Mouse (Mus musculus) forebrain, embryonic 13.5 days (tissue): ENCODE measurements around the gene Plch2. TPM values are rescaled to one million over a fixed set of nuclear protein-coding genes. Genes with fewer than 3 reads are reported as not detected.
"Not testable (repeated sequence)": the region's sequence is repeated elsewhere in the genome, so short reads cannot be mapped to it uniquely, and the experiment has no call there.

Experiments
- ATAC-seq: fragments of 200-750 bp; cut with Nextera tagmentation; 2 replicates; pipeline ENCODE4 v1.8.0; 2017
- H3K27ac ChIP-seq: fragments of 300-500 bp; sonication (generic); 2 replicates; pipeline ENCODE4 v1.5.1; 2015; ENCODE audit warnings: inconsistent platforms, mild to moderate bottlenecking, moderate library complexity
- H3K27me3 ChIP-seq: fragments of 300-500 bp; sonication (generic); 2 replicates; pipeline ENCODE4 v1.6.1; 2015; ENCODE audit warnings: mild to moderate bottlenecking, inconsistent platforms
- H3K36me3 ChIP-seq: fragments of 300-500 bp; sonication (generic); 2 replicates; pipeline ENCODE4 v1.6.1; 2015; ENCODE audit warnings: mild to moderate bottlenecking, inconsistent platforms; ENCODE audit not compliant: poor library complexity, severe bottlenecking
- H3K4me1 ChIP-seq: fragments of 300-500 bp; sonication (generic); 2 replicates; pipeline ENCODE4 v1.6.1; 2015; ENCODE audit warnings: inconsistent platforms
- H3K4me2 ChIP-seq: fragments of 300-500 bp; sonication (generic); 2 replicates; pipeline ENCODE4 v1.6.1; 2015; ENCODE audit warnings: inconsistent platforms, mild to moderate bottlenecking, moderate library complexity
- H3K4me3 ChIP-seq: fragments of 300-500 bp; sonication (generic); 2 replicates; pipeline ENCODE4 v1.5.1; 2015; ENCODE audit warnings: mild to moderate bottlenecking, inconsistent platforms
- H3K9ac ChIP-seq: fragments of 300-500 bp; sonication (generic); 2 replicates; pipeline ENCODE4 v1.6.1; 2015; ENCODE audit warnings: mild to moderate bottlenecking, inconsistent platforms
- H3K9me3 ChIP-seq: fragments of 300-500 bp; sonication (generic); replicated peaks from 2 replicates; pipeline ENCODE4 v1.6.1; 2016; ENCODE audit warnings: inconsistent platforms
- WGBS: fragments of 180-500 bp; shearing (Covaris S2); methylation state at CpG from one replicate; pipeline ENCODE4 v1.1.7; 2015; 5-methylcytosine and 5-hydroxymethylcytosine counted together
- polyA plus RNA-seq: library from polyadenylated mRNA; unstranded; fragments of >200 nt; fragmentation: Nextera tagmentation; extraction: Ambion mirVana; gene quantifications from 2 replicates; pipeline ENCODE4 v1.2.1, GENCODE M21; 2015

Gene Plch2
- polyA plus RNA-seq, 1 experiment from 2014 or later, result 5.9 TPM

GRCm38 (mm10) chr4:155086108-155087024 is 29.8 kb upstream of the Plch2 start, which contains the start of the genes Rer1 and Morn1:
TSS of gene Rer1 (minus strand) at chr4:155086382.
TSS of gene Morn1 (plus strand) at chr4:155086577.
- Histone ChIP-seq H3K9me3 (no peaks in the 10 kb centered on the region), H3K4me3 (peak within 1 kb of the TSS; percentile 89), H3K36me3 (peaks cover 21% of the 10 kb centered on the region), H3K27ac (peak within 1 kb of the TSS; percentile 89), H3K4me2 (peak within 1 kb of the TSS; percentile 96), H3K4me1 (peaks cover 29% of the 10 kb centered on the region), H3K27me3 (no peaks in the 10 kb centered on the region), H3K9ac (peak within 1 kb of the TSS; percentile 90)
- ATAC-seq, result peak; percentile 97
- under 1% methylated on average over 83 of the region's 85 CpGs for WGBS

GRCm38 (mm10) chr4:155085206-155086107 is 28.9 kb upstream of the Plch2 start:
- Histone ChIP-seq H3K4me3 (peak overlapping the region; percentile 89), H3K27ac (peak overlapping the region; percentile 89), H3K9me3 (no peaks in the 10 kb centered on the region), H3K4me2 (peak overlapping the region; percentile 94), H3K27me3 (no peaks in the 10 kb centered on the region), H3K4me1 (peaks cover 29% of the 10 kb centered on the region), H3K36me3 (peaks cover 23% of the 10 kb centered on the region), H3K9ac (peak overlapping the region; percentile 90)
- WGBS, result 7% methylated on average over 35 of the region's 35 CpGs
- no peak for ATAC-seq

GRCm38 (mm10) chr4:155084351-155084750 is 27.8 kb upstream of the Plch2 start:
- H3K4me2 ChIP-seq, result 0 out of 2 replicates have a peak overlapping the region, but pooled peaks have one; percentile 94
- H3K4me1 ChIP-seq, result peaks cover 29% of the 10 kb centered on the region
- H3K36me3 ChIP-seq, result peaks cover 34% of the 10 kb centered on the region

GRCm38 (mm10) chr4:155083553-155083952 is 27.0 kb upstream of the Plch2 start:
- ATAC-seq, result no peak
- Histone ChIP-seq H3K9me3 (no peaks in the 10 kb centered on the region), H3K27me3 (no peaks in the 10 kb centered on the region), H3K36me3 (peaks cover 40% of the 10 kb centered on the region), H3K27ac (no peak overlapping the region), H3K4me2 (no peak overlapping the region), H3K4me3 (no peak overlapping the region), H3K9ac (0 out of 2 replicates have a peak overlapping the region, but pooled peaks have one; percentile 13), H3K4me1 (peaks cover 29% of the 10 kb centered on the region)
- 89% methylated on average over 4 of the region's 4 CpGs for WGBS

More at GRCm38 (mm10) chr4:155084351-155084750, 27.8 kb upstream of the Plch2 start:
- Histone ChIP-seq H3K27me3 (no peaks in the 10 kb centered on the region), H3K9me3 (no peaks in the 10 kb centered on the region), H3K9ac (peak overlapping the region; percentile 38), H3K27ac (no peak overlapping the region), H3K4me3 (no peak overlapping the region)
- no peak for ATAC-seq
- whole genome bisulfite sequencing, result 92% methylated on average over 7 of the region's 7 CpGs

GRCm38 (mm10) chr4:155079666-155080065 is 23.1 kb upstream of the Plch2 start:
- no peak overlapping the region for H3K4me3 ChIP-seq
- H3K4me2 ChIP-seq, result no peak overlapping the region
- H3K9me3 ChIP-seq, result no peaks in the 10 kb centered on the region
- WGBS, result 94% methylated on average over 6 of the region's 6 CpGs
- H3K36me3 ChIP-seq, result peaks cover 78% of the 10 kb centered on the region
- no peaks in the 10 kb centered on the region for H3K27me3 ChIP-seq
- no peak for ATAC-seq
- peaks cover 11% of the 10 kb centered on the region for H3K4me1 ChIP-seq
- H3K27ac ChIP-seq, result no peak overlapping the region
- H3K9ac ChIP-seq, result no peak overlapping the region

- H3K9me3 ChIP-seq, ATAC-seq, H3K27ac ChIP-seq, H3K4me1 ChIP-seq, H3K4me2 ChIP-seq, H3K9ac ChIP-seq, H3K27me3 ChIP-seq, H3K4me3 ChIP-seq: not testable (repeated sequence)
- peaks cover 87% of the 10 kb centered on the region for H3K36me3 ChIP-seq
- 89% methylated on average over 10 of the region's 10 CpGs for WGBS
Measured at GRCm38 (mm10) chr4:155078808-155079207, 22.2 kb upstream of the Plch2 start.

GRCm38 (mm10) chr4:155076677-155077076 is 20.1 kb upstream of the Plch2 start:
- Histone ChIP-seq H3K36me3 (peaks cover 93% of the 10 kb centered on the region), H3K27ac (no peak overlapping the region), H3K9ac (no peak overlapping the region), H3K9me3 (no peaks in the 10 kb centered on the region), H3K4me1 (no peaks in the 10 kb centered on the region), H3K4me2 (no peak overlapping the region), H3K27me3 (no peaks in the 10 kb centered on the region), H3K4me3 (no peak overlapping the region)
- 91% methylated on average over 9 of the region's 9 CpGs for whole genome bisulfite sequencing
- ATAC-seq, result no peak

GRCm38 (mm10) chr4:155075813-155076212 is 19.2 kb upstream of the Plch2 start:
- no peaks in the 10 kb centered on the region for H3K9me3 ChIP-seq
- H3K27ac ChIP-seq, result no peak overlapping the region
- H3K27me3 ChIP-seq, result no peaks in the 10 kb centered on the region
- H3K4me2 ChIP-seq, result no peak overlapping the region
- H3K36me3 ChIP-seq, result peaks cover 96% of the 10 kb centered on the region
- no peak for ATAC-seq
- no peak overlapping the region for H3K9ac ChIP-seq
- H3K4me1 ChIP-seq, result no peaks in the 10 kb centered on the region
- H3K4me3 ChIP-seq, result no peak overlapping the region
- 97% methylated on average over 2 of the region's 2 CpGs for WGBS

- Histone ChIP-seq H3K9me3 (no peaks in the 10 kb centered on the region), H3K4me2 (no peak overlapping the region), H3K9ac (no peak overlapping the region), H3K36me3 (peaks cover 96% of the 10 kb centered on the region), H3K4me1 (no peaks in the 10 kb centered on the region), H3K4me3 (no peak overlapping the region), H3K27ac (no peak overlapping the region), H3K27me3 (no peaks in the 10 kb centered on the region)
- no peak for ATAC-seq
- WGBS, result 89% methylated on average over 9 of the region's 9 CpGs
Measured at GRCm38 (mm10) chr4:155075137-155075536, 18.6 kb upstream of the Plch2 start.

GRCm38 (mm10) chr4:155074418-155074817 is 17.8 kb upstream of the Plch2 start:
- H3K27ac ChIP-seq, result no peak overlapping the region
- peaks cover 96% of the 10 kb centered on the region for H3K36me3 ChIP-seq
- H3K9ac ChIP-seq, result no peak overlapping the region
- 80% methylated on average over 9 of the region's 9 CpGs for WGBS
- H3K4me2 ChIP-seq, result no peak overlapping the region
- no peaks in the 10 kb centered on the region for H3K4me1 ChIP-seq
- no peaks in the 10 kb centered on the region for H3K9me3 ChIP-seq
- no peak for ATAC-seq
- no peak overlapping the region for H3K4me3 ChIP-seq
- no peaks in the 10 kb centered on the region for H3K27me3 ChIP-seq

GRCm38 (mm10) chr4:155070921-155071320 is 14.3 kb upstream of the Plch2 start:
- Histone ChIP-seq H3K4me2 (no peak overlapping the region), H3K27me3 (no peaks in the 10 kb centered on the region), H3K9ac (no peak overlapping the region), H3K4me1 (peaks cover 17% of the 10 kb centered on the region), H3K36me3 (peaks cover 76% of the 10 kb centered on the region), H3K27ac (no peak overlapping the region), H3K9me3 (no peaks in the 10 kb centered on the region), H3K4me3 (no peak overlapping the region)
- whole genome bisulfite sequencing, result 92% methylated on average over 5 of the region's 5 CpGs
- no peak for ATAC-seq

GRCm38 (mm10) chr4:155070199-155070598 is 13.6 kb upstream of the Plch2 start:
- H3K9ac ChIP-seq, result no peak overlapping the region
- H3K4me3 ChIP-seq, result no peak overlapping the region
- H3K4me1 ChIP-seq, result peaks cover 20% of the 10 kb centered on the region
- H3K36me3 ChIP-seq, result peaks cover 69% of the 10 kb centered on the region
- H3K4me2 ChIP-seq, result no peak overlapping the region
- H3K9me3 ChIP-seq, result no peaks in the 10 kb centered on the region
- ATAC-seq, result no peak
- WGBS, result 91% methylated on average over 13 of the region's 13 CpGs
- H3K27ac ChIP-seq, result no peak overlapping the region; the same call in 1 of the 2 replicates
- H3K27me3 ChIP-seq, result no peaks in the 10 kb centered on the region
